Mouse (Mus musculus): ENCODE measurements around the gene Tsc1.

DNA sequence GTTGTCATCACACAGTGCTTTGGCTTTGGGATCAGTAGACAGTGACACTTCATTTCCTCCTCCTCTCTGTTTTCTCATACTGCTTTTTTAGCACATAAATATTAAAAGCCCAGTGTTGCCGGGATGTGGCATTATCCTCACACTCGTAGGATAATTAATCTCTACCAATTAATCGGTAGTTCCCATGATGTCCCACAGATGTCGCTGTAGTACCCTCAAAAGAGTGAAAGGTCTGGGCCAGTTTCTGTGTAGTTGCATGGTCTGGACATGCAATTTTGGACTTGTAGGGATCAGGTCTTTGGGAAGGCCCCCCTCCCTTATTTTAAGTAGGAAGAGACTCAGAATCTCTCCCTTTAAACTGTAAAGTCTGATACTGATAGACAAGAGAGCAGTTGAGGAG lies 39.7 kb downstream of the Tsc1 start:
- no peak for TF ChIP-seq TAL1 (IDR thresholded peaks at IDR 0.05; ENCODE audit: low read length)
- no peak for TF ChIP-seq GATA1 (IDR thresholded peaks at IDR 0.05; ENCODE audit: low read length)
